Mouse (Mus musculus): ENCODE measurements at regions not wholly inside any gene's neighbourhood (a gene's known extent, or its start where the extent isn't known, plus 50 kb on each side); places are given as distances from the start of the nearest gene placed in this dataset.

- no peak for TF ChIP-seq CTCF (IDR thresholded peaks at IDR 0.05; ENCODE audit: low read depth)
- Histone ChIP-seq H3K27me3 (ENCODE audit: insufficient read depth, low read length) (no peaks in the 10 kb centered on the region), H3K9ac (ENCODE audit: low read depth, low read length) (no peak overlapping the region), H3K9me3 (replicated peaks; ENCODE audit: low read length) (no peaks in the 10 kb centered on the region), H3K36me3 (ENCODE audit: insufficient read depth, low read length) (no peaks in the 10 kb centered on the region), H3K4me2 (ENCODE audit: low read length) (no peak overlapping the region), H3K4me3 (replicated peaks; ENCODE audit: low read depth, low read length) (no peak overlapping the region), H3K27ac (no peak overlapping the region), H3K4me1 (replicated peaks; ENCODE audit: insufficient read depth, low read length) (no peaks in the 10 kb centered on the region)
- ATAC-seq (replicated peaks; ENCODE audit: low FRiP score, low read depth) (no peak), DNase-seq (ENCODE audit: low spot score) (no peak)
- WGBS = 45% methylated on average over 10 of the region's 10 CpGs
Measured at GRCm38 (mm10) chr13:51926764-51927163, 80.3 kb downstream of the Gadd45g start.

GRCm38 (mm10) chr13:51929730-51930129 lies 83.3 kb downstream of the Gadd45g start:
- WGBS = 62% methylated on average over 2 of the region's 2 CpGs
- ATAC-seq (replicated peaks; ENCODE audit: low FRiP score, low read depth) (no peak), DNase-seq (ENCODE audit: low spot score) (no peak)
- Histone ChIP-seq H3K4me3 (replicated peaks; ENCODE audit: low read depth, low read length) (no peak overlapping the region), H3K9me3 (replicated peaks; ENCODE audit: low read length) (no peaks in the 10 kb centered on the region), H3K4me1 (replicated peaks; ENCODE audit: insufficient read depth, low read length) (no peaks in the 10 kb centered on the region), H3K9ac (ENCODE audit: low read depth, low read length) (no peak overlapping the region), H3K27ac (no peak overlapping the region), H3K4me2 (ENCODE audit: low read length) (no peak overlapping the region), H3K27me3 (ENCODE audit: insufficient read depth, low read length) (no peaks in the 10 kb centered on the region), H3K36me3 (ENCODE audit: insufficient read depth, low read length) (no peaks in the 10 kb centered on the region)
- TF ChIP-seq CTCF (IDR thresholded peaks at IDR 0.05; ENCODE audit: low read depth) = no peak

- Histone ChIP-seq H3K27me3 (ENCODE audit: insufficient read depth, low read length) (no peaks in the 10 kb centered on the region), H3K4me1 (replicated peaks; ENCODE audit: insufficient read depth, low read length) (no peaks in the 10 kb centered on the region), H3K27ac (no peak overlapping the region), H3K9ac (ENCODE audit: low read depth, low read length) (no peak overlapping the region), H3K4me3 (replicated peaks; ENCODE audit: low read depth, low read length) (no peak overlapping the region), H3K9me3 (replicated peaks; ENCODE audit: low read length) (no peaks in the 10 kb centered on the region), H3K36me3 (ENCODE audit: insufficient read depth, low read length) (no peaks in the 10 kb centered on the region), H3K4me2 (ENCODE audit: low read length) (no peak overlapping the region)
- DNase-seq (ENCODE audit: low spot score) (no peak), ATAC-seq (replicated peaks; ENCODE audit: low FRiP score, low read depth) (no peak)
- no peak for TF ChIP-seq CTCF (IDR thresholded peaks at IDR 0.05; ENCODE audit: low read depth)
- WGBS = 53% methylated on average over 6 of the region's 6 CpGs
Measured at GRCm38 (mm10) chr13:51930301-51930747, 83.8 kb downstream of the Gadd45g start.

GRCm38 (mm10) chr13:51930931-51931330 lies 84.5 kb downstream of the Gadd45g start:
- DNase-seq (ENCODE audit: low spot score) = no peak
- no peak overlapping the region for H3K4me2 ChIP-seq (ENCODE audit: low read length)
- H3K4me1 ChIP-seq (replicated peaks; ENCODE audit: insufficient read depth, low read length) = no peaks in the 10 kb centered on the region
- WGBS = 77% methylated on average over 3 of the region's 3 CpGs
- no peak for TF ChIP-seq CTCF (IDR thresholded peaks at IDR 0.05; ENCODE audit: low read depth)
- no peaks in the 10 kb centered on the region for H3K27me3 ChIP-seq (ENCODE audit: insufficient read depth, low read length)
- no peak overlapping the region for H3K27ac ChIP-seq
- no peaks in the 10 kb centered on the region for H3K36me3 ChIP-seq (ENCODE audit: insufficient read depth, low read length)
- no peaks in the 10 kb centered on the region for H3K9me3 ChIP-seq (replicated peaks; ENCODE audit: low read length)
- H3K9ac ChIP-seq (ENCODE audit: low read depth, low read length) = no peak overlapping the region
- ATAC-seq (replicated peaks; ENCODE audit: low FRiP score, low read depth) = no peak
- H3K4me3 ChIP-seq (replicated peaks; ENCODE audit: low read depth, low read length) = no peak overlapping the region

- no peak for TF ChIP-seq CTCF (IDR thresholded peaks at IDR 0.05; ENCODE audit: low read depth)
- Histone ChIP-seq H3K27me3 (ENCODE audit: insufficient read depth, low read length) (no peaks in the 10 kb centered on the region), H3K4me3 (replicated peaks; ENCODE audit: low read depth, low read length) (no peak overlapping the region), H3K4me2 (ENCODE audit: low read length) (no peak overlapping the region), H3K36me3 (ENCODE audit: insufficient read depth, low read length) (no peaks in the 10 kb centered on the region), H3K27ac (no peak overlapping the region), H3K9ac (ENCODE audit: low read depth, low read length) (no peak overlapping the region), H3K9me3 (replicated peaks; ENCODE audit: low read length) (no peaks in the 10 kb centered on the region), H3K4me1 (replicated peaks; ENCODE audit: insufficient read depth, low read length) (no peaks in the 10 kb centered on the region)
- WGBS = 86% methylated on average over 10 of the region's 10 CpGs
- ATAC-seq (replicated peaks; ENCODE audit: low FRiP score, low read depth) (no peak), DNase-seq (ENCODE audit: low spot score) (no peak)
Measured at GRCm38 (mm10) chr13:51935827-51936226, 89.3 kb downstream of the Gadd45g start.

GRCm38 (mm10) chr13:51936441-51936840 lies 90.0 kb downstream of the Gadd45g start:
- no peak for TF ChIP-seq CTCF (IDR thresholded peaks at IDR 0.05; ENCODE audit: low read depth)
- DNase-seq (ENCODE audit: low spot score) (no peak), ATAC-seq (replicated peaks; ENCODE audit: low FRiP score, low read depth) (no peak)
- Histone ChIP-seq H3K36me3 (ENCODE audit: insufficient read depth, low read length) (no peaks in the 10 kb centered on the region), H3K27me3 (ENCODE audit: insufficient read depth, low read length) (no peaks in the 10 kb centered on the region), H3K4me1 (replicated peaks; ENCODE audit: insufficient read depth, low read length) (no peaks in the 10 kb centered on the region), H3K4me3 (replicated peaks; ENCODE audit: low read depth, low read length) (no peak overlapping the region), H3K9ac (ENCODE audit: low read depth, low read length) (no peak overlapping the region), H3K4me2 (ENCODE audit: low read length) (no peak overlapping the region), H3K9me3 (replicated peaks; ENCODE audit: low read length) (no peaks in the 10 kb centered on the region), H3K27ac (no peak overlapping the region)
- 88% methylated on average over 5 of the region's 5 CpGs for WGBS

GRCm38 (mm10) chr13:51937898-51938297 lies 91.4 kb downstream of the Gadd45g start:
- Histone ChIP-seq H3K27ac (no peak overlapping the region), H3K36me3 (ENCODE audit: insufficient read depth, low read length) (no peaks in the 10 kb centered on the region), H3K9me3 (replicated peaks; ENCODE audit: low read length) (no peaks in the 10 kb centered on the region), H3K4me3 (replicated peaks; ENCODE audit: low read depth, low read length) (no peak overlapping the region), H3K9ac (ENCODE audit: low read depth, low read length) (no peak overlapping the region), H3K27me3 (ENCODE audit: insufficient read depth, low read length) (no peaks in the 10 kb centered on the region), H3K4me1 (replicated peaks; ENCODE audit: insufficient read depth, low read length) (no peaks in the 10 kb centered on the region), H3K4me2 (ENCODE audit: low read length) (no peak overlapping the region)
- WGBS = 19% methylated on average over 7 of the region's 7 CpGs
- DNase-seq (ENCODE audit: low spot score) = no peak
- TF ChIP-seq CTCF (IDR thresholded peaks at IDR 0.05; ENCODE audit: low read depth) = no peak
- ATAC-seq (replicated peaks; ENCODE audit: low FRiP score, low read depth) = no peak
